In the genomic region with DNA sequence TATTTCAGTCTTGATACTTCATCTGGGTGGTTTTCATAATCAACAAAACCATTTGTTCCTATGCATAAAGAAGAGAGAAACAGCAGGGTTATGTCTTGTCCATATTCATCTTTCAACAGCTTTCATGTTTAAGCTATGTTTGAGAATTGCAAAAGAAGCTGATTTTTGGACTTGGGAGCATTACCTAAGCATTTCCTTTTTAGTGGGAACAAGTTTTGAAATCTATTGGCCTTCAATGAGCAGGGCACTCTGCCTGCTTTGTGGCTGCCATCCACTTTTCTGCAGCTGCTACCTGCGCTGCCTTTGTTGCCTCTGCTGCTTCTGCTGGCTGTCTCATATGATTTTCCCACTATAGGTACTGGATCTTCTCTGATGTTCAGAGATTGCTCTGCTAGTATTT, we compare ENCODE assay signal across 29 mouse cellular contexts.
"Had no signal": no experiment of that assay in that cellular context is flagged by ENCODE, and none has a peak within 500 bp of the region (broad histone marks: within the 10 kb centered on the region; RNA-seq: fewer than 3 reads in every experiment).

No protein-coding gene starts in this region.

- H3K27ac ChIP-seq: embryonic facial prominence, embryonic 10.5 days; embryonic facial prominence, embryonic 12.5 days; embryonic facial prominence, embryonic 13.5 days; embryonic facial prominence, embryonic 15.5 days; forebrain, embryonic 10.5 days; forebrain, embryonic 12.5 days; forebrain, embryonic 13.5 days; forebrain, embryonic 15.5 days; gastrocnemius, adult 2 months; heart, adult 2 months had no signal

- H3K9ac ChIP-seq: embryonic facial prominence, embryonic 12.5 days; embryonic facial prominence, embryonic 13.5 days; embryonic facial prominence, embryonic 15.5 days; forebrain, embryonic 12.5 days; forebrain, embryonic 13.5 days; forebrain, embryonic 15.5 days; forebrain, postnatal 0 days had no signal

- H3K9me3 ChIP-seq: embryonic facial prominence, embryonic 10.5 days; embryonic facial prominence, embryonic 12.5 days; embryonic facial prominence, embryonic 13.5 days; embryonic facial prominence, embryonic 15.5 days; forebrain, embryonic 10.5 days; forebrain, embryonic 12.5 days; forebrain, embryonic 13.5 days; forebrain, embryonic 15.5 days had no signal

- H3K27me3 ChIP-seq: embryonic facial prominence, embryonic 12.5 days; embryonic facial prominence, embryonic 13.5 days; embryonic facial prominence, embryonic 15.5 days; forebrain, embryonic 12.5 days; forebrain, embryonic 13.5 days; forebrain, embryonic 15.5 days had no signal

- ATAC-seq: forebrain, embryonic 13.5 days; forebrain, embryonic 14.5 days; forebrain, embryonic 15.5 days; forebrain, embryonic 16.5 days; forebrain, postnatal 0 days had no signal

- H3K36me3 ChIP-seq: embryonic facial prominence, embryonic 10.5 days; embryonic facial prominence, embryonic 12.5 days; embryonic facial prominence, embryonic 13.5 days; embryonic facial prominence, embryonic 15.5 days; forebrain, embryonic 10.5 days; forebrain, embryonic 12.5 days; forebrain, embryonic 15.5 days had no signal

- H3K4me3 ChIP-seq: embryonic facial prominence, embryonic 10.5 days; embryonic facial prominence, embryonic 12.5 days; embryonic facial prominence, embryonic 13.5 days; embryonic facial prominence, embryonic 15.5 days; erythroblast, embryonic 14.5 days; forebrain, embryonic 10.5 days; forebrain, embryonic 12.5 days; forebrain, embryonic 13.5 days; forebrain, embryonic 15.5 days; gastrocnemius, adult 2 months; heart, adult 2 months had no signal

- H3K4me1 ChIP-seq: embryonic facial prominence, embryonic 10.5 days; embryonic facial prominence, embryonic 12.5 days; embryonic facial prominence, embryonic 13.5 days; embryonic facial prominence, embryonic 15.5 days; forebrain, embryonic 10.5 days; forebrain, embryonic 12.5 days; forebrain, embryonic 13.5 days; forebrain, embryonic 15.5 days had no signal

- DNase-seq: cerebellum, adult 2 months; cerebellum, adult 8-10 months; cerebellum, adult 9-10 months; cerebellum, adult 9-11 months; cerebellum, postnatal 10 days; cerebellum, postnatal 14 days; cerebellum, postnatal 25 days; cerebellum, postnatal 36 days; embryo, embryonic 11 days; forebrain, postnatal 0 days; gastrocnemius, adult 2 months; gastrocnemius, postnatal 10 days; gastrocnemius, postnatal 14 days; gastrocnemius, postnatal 25 days; gastrocnemius, postnatal 36 days; heart, adult 11 months; heart, adult 18-20 months; heart, adult 2 months had no signal

- H3K4me2 ChIP-seq: embryonic facial prominence, embryonic 12.5 days; embryonic facial prominence, embryonic 13.5 days; embryonic facial prominence, embryonic 15.5 days; forebrain, embryonic 12.5 days; forebrain, embryonic 13.5 days; forebrain, embryonic 15.5 days had no signal
